Mouse (Mus musculus): Measurements from ENCODE around the gene Brap.

Brap gene

DNA sequence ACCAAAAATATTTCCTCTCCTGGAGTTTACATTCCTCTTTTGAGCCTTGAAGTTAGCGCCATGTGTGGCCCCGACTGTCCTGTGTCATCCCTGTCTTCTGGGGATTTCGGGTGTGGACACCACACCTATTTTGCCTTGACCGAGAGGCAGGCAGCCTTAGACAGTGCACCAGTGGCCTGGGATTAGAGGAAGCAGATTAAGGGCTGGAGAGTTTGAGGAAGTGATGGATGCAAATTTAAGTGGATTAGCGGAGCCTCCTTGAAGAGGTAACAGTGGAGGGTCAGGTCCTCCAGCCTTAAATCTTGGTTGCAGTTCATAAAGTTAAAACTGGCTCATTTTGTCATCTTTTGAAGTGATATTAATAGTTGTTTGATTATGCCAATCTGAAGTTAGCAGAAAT, 58.1 kb downstream of the Brap start:
- DNase-seq, result no peak

DNA sequence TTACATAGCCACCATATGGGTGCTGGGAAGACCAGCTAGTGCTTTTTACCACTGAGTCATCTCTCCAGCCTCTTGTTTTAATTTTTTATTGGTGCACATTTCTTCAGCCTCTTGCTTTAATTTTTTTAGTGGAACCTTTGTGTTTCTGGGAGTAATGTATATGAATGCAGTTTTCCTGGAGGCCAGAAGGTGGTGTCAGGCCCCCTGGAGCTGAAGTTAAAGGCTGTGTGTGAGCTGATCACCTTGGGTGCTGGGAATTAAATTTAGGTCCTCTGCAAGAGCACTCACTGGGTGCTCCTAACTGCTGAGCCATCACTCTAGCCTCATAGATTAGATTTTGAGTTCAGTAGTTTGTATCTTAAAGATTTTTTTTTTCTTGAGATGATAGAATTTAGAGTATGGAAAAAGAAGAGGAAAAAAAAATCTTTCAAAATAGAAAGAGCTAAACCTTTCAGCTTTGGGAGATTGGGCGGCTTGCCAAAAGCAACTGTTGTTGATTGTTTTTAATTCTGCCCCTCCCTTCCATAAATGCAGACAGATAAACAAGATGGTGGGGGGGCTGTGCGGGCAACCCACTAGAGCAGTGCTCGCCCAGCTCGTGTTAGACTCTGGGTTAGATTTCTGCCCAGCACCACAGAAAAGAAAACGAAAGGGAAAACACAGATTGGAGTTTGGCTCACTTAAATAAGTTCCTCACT, 60.7 kb downstream of the Brap start:
- no peak for DNase-seq

DNA sequence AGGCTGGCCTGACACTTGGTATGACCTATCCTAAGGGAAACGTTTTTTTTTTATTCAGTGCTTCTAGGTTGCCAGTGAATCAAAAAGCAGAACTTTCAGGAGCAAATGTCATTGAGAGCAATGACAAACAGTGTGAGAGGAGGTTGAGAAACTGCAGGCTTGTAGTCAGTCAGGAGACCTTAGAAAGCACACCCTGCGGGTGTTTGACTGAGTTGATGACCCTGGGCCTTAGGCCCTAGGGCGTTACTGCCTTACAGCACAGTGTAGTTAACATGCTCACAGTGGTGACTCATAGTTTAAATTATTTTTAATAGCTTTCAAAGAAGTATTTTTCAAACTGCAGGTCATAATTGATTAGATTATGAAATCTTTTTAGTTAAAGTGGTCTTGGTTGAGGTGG, 61.5 kb downstream of the Brap start:
- DNase-seq, result no peak

DNA sequence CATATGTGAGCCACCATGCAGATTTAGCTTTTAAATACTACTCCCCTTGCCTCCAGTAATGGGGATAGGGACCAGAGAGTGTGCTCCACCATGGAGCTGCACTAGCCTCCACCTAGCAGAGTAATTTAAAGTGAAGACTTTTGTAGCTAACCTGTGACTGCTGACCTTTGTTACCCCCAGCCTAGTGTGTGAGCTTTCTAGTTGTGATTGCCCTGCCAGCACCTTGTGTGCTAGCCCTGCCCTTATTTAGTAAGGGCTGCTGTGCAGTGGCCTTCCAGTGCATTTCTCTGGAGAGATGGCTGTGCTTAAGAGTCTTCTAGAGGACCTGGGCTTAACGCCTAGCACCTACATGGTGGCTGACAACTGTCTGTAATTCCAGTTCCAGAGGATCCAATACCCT, 64.3 kb downstream of the Brap start:
- no peak for DNase-seq

DNA sequence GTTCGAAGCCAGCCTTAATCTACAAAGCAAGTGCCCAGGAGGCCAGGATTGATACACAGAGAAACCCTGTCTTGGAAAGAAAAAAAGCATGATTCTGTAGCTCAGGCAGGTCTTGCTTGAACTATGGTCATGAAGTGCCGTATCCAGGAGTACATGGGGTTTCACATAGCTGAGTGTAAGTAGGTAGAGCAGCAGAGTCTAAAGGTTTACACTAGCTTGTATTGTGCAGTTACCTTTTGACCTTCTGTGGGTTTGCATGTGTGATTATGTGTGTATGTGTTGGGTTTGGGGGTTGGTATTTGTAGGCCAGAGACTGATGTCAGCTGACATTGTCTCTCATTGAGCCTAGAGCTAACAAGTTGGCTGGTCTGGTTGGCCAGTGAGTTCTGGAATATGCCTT, 69.7 kb downstream of the Brap start:
- no peak for DNase-seq

DNA sequence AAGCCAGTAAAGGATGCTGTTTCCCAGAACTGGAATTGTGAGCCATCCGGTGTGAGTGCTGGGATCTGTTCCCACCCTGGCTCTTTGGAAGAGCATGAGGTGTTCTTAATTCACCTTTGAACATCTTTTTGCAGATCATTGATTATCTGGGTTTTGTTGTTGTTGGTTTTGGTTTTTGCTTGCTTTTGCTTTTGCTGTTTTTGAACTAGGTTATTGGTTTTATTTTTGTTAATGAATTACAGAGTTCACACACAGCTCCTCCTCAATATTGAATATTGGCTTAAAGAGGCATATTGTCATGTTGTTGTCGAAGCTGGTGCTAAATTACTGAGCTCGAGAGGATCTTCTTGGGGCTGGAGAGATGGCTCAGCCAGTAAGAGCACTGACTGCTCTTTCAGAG, 76.3 kb downstream of the Brap start:
- DNase-seq, result no peak
